Mouse (Mus musculus) naive thymus-derived CD4-positive, alpha-beta T cell, adult 2 months (primary cell): ENCODE results near the gene Ccdc74a.

Experiments
- DNase-seq: peaks from one replicate; pipeline ENCODE4 v3.0.0-alpha.2; 2011; ENCODE audit warnings: low read depth

The Ccdc74a gene

DNA sequence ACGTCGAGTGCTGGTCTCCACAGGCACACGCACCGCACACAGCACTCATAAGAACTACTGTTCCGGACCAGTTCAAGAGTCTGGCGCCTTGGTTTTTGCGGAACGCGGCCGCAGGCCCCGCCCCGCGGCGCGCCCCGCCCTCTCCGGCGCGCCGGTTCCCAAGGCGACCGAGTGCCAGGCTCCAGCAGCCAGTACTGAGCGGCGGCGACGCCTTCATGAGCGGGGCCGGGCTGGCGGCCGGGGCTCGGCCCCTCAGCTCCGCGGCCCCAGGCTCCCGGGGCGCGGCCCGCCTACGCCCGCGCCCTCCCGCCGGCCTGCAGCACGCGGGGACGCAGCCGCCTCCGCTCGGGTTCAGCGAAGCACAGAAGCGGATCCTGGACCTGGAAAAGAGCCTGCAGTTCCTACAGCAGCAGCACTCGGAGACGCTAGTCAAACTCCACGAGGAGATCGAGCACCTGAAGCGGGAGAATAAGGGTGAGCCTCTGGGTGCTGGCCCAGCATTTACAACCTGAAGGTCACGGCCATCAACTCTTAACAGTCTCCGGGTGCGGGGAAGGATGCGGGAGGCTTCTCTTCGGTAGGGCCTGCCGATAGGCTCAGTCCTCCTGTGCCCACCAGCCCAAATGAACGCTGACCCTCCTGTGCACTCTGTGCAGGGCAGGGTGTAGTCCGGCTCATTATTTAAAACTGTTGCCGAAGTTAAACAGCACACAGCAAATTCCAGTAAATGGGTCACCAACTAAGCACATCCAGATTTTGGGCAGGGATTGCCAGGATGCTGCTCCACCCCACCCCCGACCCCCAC lies at the start of gene Ccdc74a:
TSS of gene Ccdc74a (plus strand) at position 161 of the 805 bp plus-strand sequence.
- DNase-seq, result peak; percentile 80

GRCm38 (mm10) chr16:17600944-17601562 lies 45.2 kb upstream of the Ccdc74a start:
- DNase-seq, result no peak

DNA sequence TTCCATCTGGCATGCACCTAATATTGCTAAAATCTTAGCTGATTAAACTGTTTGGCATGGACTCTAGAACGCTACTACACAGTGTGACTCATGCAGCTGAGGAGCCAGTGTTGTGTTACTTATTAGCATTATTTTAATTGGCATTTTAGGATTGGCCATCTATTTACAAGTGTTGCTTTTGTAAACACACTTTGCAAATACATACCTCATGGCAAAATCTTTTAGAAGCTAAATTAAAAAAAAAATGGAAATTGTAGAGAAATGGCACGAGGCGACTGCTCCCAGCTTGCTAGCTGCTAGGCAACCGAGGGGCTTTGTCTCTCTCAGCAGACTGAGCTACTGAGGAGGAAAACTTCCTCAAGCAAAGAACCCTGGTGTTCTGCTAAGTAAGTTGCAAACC lies 41.3 kb upstream of the Ccdc74a start:
- no peak for DNase-seq

GRCm38 (mm10) chr16:17605684-17606083 lies 40.6 kb upstream of the Ccdc74a start:
- DNase-seq, result no peak

DNA sequence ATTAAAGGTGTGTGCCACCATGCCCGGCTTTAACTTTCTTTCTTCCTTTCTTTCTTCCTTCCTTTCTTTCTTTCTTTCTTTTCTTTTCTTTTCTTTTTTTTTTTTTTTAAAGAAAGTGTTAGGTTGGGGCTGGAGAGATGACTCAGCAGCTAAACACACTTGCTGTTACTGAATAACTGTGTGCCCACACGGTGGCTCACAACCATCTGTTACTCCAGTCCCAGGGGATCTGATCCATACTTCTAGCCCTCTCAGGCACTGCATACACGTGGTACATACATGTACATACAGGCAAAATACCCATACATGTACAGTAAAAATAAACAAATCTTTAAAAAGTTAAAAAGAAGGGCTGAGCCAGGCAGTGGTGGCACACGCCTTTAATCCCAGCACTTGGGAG lies 34.9 kb upstream of the Ccdc74a start:
- no peak for DNase-seq

GRCm38 (mm10) chr16:17614740-17615139 lies 31.5 kb upstream of the Ccdc74a start:
- DNase-seq, result peak; percentile 38

GRCm38 (mm10) chr16:17616212-17616611 lies 30.1 kb upstream of the Ccdc74a start:
- no peak for DNase-seq

DNA sequence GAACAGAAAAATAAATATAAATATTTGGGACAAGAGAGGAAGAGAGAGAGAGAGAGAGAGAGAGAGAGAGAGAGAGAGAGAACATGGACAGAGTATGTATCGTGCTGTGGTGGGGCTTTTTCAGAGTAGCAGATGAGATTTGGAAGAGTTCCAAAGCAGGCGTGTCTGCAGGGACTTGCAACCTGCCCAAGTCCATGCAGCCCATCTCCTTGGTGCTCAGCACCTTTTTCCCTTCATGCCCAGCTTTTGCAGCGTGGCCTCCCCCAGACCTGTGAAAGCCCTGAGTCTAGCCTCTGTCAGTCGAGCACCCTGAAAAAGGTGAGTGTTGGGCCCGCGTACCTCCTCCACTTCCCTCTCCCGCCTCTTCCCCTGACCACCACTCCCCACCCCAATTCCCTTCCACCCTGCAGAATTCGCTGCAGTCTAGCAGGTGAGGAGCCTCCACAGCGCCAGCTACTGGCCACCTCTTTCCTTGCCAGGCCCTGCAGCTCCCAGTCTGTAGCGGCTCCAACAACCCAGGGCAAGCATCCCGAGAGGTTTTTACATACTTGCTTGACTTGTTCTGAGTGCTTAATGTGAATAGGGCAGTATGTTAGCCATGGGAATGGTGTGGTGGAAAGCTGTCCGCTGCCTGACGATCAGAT lies 28.2 kb upstream of the Ccdc74a start:
- DNase-seq, result peak; percentile 65

- peak; percentile 92 for DNase-seq
Measured at GRCm38 (mm10) chr16:17619198-17620105, 26.8 kb upstream of the Ccdc74a start, which contains the start of gene Smpd4. TSS of gene Smpd4 (plus strand) at chr16:17619354.

GRCm38 (mm10) chr16:17621936-17622335 lies 24.3 kb upstream of the Ccdc74a start:
- no peak for DNase-seq

- no peak for DNase-seq
Measured at GRCm38 (mm10) chr16:17625488-17626268, 20.6 kb upstream of the Ccdc74a start.

DNA sequence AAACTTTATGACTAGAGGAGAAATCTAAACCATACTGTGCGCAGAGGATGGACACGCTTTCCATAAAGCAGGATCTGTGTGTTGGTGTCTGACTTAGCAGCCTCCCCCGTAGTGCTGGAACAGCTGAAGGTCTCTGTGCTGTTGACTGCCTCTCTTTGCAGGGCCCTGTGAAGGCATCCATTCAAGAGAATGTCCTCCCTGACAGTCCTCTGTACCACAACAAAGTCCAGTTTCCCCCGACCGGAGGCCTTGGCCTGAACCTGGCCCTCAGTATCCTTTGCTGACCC lies 20.1 kb upstream of the Ccdc74a start:
- DNase-seq, result no peak

DNA sequence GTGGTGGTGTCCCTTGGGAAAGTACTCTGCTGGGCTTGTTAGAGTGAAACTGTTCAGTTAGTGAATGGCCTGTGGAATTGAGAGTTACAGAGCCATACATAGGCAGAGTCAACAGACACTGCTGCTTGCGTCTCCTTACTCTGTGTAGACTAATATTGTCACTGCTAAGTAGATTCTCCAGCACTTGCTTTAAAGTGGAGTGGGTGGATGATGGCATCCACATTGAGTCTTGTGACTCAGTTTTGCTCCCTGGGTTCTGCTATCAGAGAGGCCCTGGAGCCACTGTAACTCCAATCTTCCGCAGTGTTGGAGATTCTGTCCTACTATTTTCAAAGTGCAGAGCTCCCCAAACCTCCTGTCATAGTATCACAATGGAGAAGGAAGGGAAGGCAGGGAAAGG lies 13.7 kb upstream of the Ccdc74a start:
- DNase-seq, result no peak

DNA sequence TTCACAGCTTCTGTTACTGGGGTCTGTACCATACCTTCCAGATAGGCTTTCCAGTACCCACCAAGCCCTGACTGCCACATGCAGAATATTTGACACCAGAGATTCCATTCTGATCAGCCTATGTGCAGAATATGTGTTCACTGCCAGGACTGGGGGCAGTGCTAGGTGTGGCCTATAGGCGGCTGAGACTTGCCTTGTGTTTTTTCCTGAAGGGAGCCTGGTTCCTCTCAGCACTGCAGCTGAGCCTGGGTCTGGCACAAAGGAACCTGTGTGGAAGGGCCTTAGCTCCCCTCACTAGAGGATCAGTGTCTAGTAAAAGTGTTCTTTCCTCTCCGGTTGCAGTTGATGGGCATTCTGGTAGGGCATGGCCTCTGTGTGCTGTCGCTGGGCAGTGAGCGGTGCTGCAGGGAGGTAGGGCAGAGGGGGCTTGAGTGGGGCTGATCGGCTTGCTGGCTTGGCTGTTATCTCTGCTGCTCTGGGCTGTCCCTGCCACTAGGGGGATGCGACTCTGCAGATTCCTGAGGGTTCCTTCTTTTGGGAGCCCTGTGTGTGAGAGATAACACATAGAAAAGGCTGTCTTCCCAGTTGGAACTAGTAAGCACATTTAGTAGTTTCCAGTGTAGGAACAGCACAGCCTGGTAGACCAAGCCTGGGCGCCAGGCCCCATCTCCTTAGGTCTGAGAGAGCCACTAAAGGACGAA lies 12.6 kb upstream of the Ccdc74a start:
- DNase-seq, result no peak

DNA sequence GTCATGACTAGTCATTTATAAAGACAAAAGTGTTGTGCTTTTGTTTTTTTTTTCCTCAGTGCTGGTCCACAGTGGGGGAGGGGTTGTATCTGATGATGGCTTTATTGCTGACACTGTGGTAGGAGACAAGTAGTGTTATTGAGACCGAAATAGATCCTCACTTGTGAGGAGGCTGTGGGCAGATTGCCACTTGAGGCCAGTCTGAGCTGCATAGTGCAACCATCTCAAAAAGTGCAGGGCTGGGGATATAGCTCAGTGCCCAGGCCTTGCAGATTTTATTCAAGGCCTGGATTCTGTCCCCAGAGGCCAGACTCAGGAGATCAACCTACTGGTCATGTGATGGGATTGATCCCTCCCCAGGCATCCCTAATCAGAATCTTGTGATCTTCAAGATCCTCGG lies 9.4 kb upstream of the Ccdc74a start:
- DNase-seq, result no peak

- no peak for DNase-seq
Measured at GRCm38 (mm10) chr16:17637610-17638009, 8.7 kb upstream of the Ccdc74a start.

DNA sequence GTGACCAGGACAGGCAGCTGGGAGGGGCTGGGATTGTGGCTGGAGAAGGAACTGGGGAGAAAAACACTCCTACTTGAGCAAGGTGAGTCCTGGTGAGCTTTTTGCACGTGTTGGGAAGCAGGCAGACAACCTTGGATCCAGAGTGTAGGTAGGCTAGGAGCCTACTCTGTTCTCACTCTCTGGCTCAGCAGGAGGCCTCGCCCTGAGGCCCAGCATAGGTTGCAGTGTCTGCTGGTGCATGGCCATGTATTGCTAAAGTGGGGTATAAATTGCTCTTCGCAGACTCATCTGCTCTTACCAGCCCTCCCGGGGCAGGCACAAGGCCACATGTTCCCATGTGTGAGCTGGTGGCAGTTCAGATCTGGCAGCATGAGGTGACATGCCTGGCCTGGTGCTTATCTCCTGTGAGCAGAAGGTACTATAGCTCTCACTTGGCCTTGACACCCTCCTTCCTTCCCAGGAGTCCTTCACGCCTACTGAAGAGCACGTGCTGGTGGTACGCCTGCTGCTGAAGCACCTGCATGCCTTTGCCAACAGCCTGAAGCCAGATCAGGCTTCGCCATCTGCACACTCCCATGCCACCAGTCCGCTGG lies 8.1 kb upstream of the Ccdc74a start:
- no peak for DNase-seq

DNA sequence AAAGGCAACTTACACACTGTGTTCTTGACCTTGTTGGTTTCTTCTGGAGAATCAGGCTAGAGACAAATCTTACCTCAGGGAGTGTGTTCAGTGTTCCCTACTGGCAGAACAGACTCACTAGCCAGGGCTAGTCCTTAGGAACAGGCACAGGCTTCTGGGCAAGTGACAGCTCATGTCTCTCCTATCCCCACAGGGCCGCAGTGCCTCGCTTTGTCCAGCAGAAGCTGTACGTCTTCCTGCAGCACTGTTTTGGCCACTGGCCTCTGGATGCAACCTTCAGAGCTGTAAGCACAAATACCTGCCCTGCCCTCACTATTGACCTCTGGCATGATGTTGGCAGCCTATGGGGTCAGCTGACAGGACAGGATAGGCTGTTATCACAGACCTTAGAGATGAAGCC lies 7.2 kb upstream of the Ccdc74a start:
- no peak for DNase-seq

GRCm38 (mm10) chr16:17639951-17640350 lies 6.3 kb upstream of the Ccdc74a start:
- DNase-seq, result no peak

DNA sequence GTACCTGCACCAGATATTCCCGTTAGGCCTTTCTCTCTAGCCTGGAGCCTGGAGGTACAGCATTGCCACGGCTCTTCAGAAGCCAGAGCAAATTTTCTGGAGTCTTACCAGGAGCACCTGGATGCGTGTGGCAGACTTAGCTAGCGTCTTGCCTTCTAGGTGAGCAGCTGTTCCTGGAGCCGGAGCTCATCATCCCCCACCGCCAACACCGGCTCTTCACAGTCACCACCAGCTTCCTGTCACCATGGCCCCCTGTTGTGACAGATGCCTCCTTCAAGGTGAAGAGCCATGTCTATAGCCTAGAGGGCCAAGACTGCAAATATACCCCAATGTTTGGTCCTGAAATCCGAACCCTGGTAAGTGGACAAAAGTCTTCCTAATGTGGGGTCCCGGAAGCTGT lies 5.6 kb upstream of the Ccdc74a start:
- no peak for DNase-seq
